Mouse (Mus musculus) kidney, adult 2 months (tissue): Measurements from ENCODE around the gene Bok.

Experiments used
- CTCF ChIP-seq: fragments of 200-500 bp; conservative IDR thresholded peaks from 2 replicates; pipeline ENCODE4 v1.5.1; 2011; ENCODE audit warnings: low read depth, mild to moderate bottlenecking, control low read depth, low read length, moderate library complexity, mixed read lengths; ENCODE audit not compliant: insufficient read depth, insufficient read length
- POLR2A ChIP-seq: fragments of 200-500 bp; IDR thresholded peaks from one replicate; pipeline ENCODE4 v1.6.1; 2011; ENCODE audit warnings: low read depth, low read length, control low read depth

DNA sequence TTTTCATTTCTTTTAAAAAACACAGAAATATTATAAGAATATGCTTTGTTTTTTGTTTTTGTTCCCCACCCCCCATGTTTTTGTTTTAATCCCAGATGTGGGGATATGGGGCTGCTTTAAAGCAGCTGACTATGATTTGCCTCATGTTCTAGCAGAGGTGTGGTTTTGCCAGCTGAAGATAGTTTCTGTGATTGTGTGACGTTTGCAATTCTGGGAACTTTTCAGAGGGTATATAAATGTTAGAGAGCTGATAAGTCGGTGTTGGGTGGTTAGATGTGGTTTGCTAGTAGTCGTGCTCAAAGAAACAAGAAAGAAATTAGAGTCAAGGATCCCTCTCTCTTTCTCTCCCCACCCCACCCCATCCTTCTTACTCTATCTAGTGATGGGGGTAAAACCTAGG is 50.4 kb downstream of the Bok start:
- no peak for TF ChIP-seq CTCF
- TF ChIP-seq POLR2A: no peak
